Mouse (Mus musculus) limb, embryonic 14.5 days (tissue): ENCODE results near the gene Kdr. TPM values are rescaled to one million over a fixed set of nuclear protein-coding genes. Genes with fewer than 3 reads are reported as not detected.

Source experiments
- ATAC-seq: fragments of 200-750 bp; cut with Nextera tagmentation; 2 replicates; pipeline ENCODE4 v1.8.0; 2017; ENCODE audit warnings: low read depth, moderate number of reproducible peaks, moderate TSS enrichment; ENCODE audit not compliant: low FRiP score
- DNase-seq: peaks from one replicate; pipeline ENCODE4 v3.0.0-alpha.2; 2015; ENCODE audit warnings: low spot score
- H3K27ac ChIP-seq: fragments of 300-500 bp; sonication (generic); replicated peaks from 2 replicates; pipeline ENCODE4 v1.5.1; 2014; ENCODE audit warnings: low read depth, mild to moderate bottlenecking, low read length, moderate library complexity, mixed read lengths
- H3K27me3 ChIP-seq: fragments of 300-500 bp; sonication (generic); 2 replicates; pipeline ENCODE4 v1.6.1; 2014; ENCODE audit warnings: low read length, mixed read lengths; ENCODE audit not compliant: control insufficient read depth, insufficient read depth
- H3K36me3 ChIP-seq: fragments of 300-500 bp; sonication (generic); 2 replicates; pipeline ENCODE4 v1.6.1; 2014; ENCODE audit warnings: mild to moderate bottlenecking, low read length, moderate library complexity, mixed read lengths; ENCODE audit not compliant: control insufficient read depth, insufficient read depth
- H3K4me1 ChIP-seq: fragments of 300-500 bp; sonication (generic); 2 replicates; pipeline ENCODE4 v1.6.1; 2014; ENCODE audit warnings: antibody characterized with exemption, low read length, mixed read lengths; ENCODE audit not compliant: control insufficient read depth, insufficient read depth
- H3K4me2 ChIP-seq: fragments of 300-500 bp; sonication (generic); replicated peaks from 2 replicates; pipeline ENCODE4 v1.6.1; 2014; ENCODE audit warnings: low read depth, mild to moderate bottlenecking, low read length, moderate library complexity; ENCODE audit not compliant: severe bottlenecking
- H3K4me3 ChIP-seq: fragments of 300-500 bp; sonication (generic); replicated peaks from 2 replicates; pipeline ENCODE4 v1.5.1; 2014; ENCODE audit warnings: low read length
- H3K9ac ChIP-seq: fragments of 300-500 bp; sonication (generic); 2 replicates; pipeline ENCODE4 v1.6.1; 2014; ENCODE audit warnings: mild to moderate bottlenecking, low read depth, low read length, moderate library complexity; ENCODE audit not compliant: severe bottlenecking
- H3K9me3 ChIP-seq: fragments of 300-500 bp; sonication (generic); 2 replicates; pipeline ENCODE4 v1.6.1; 2016; ENCODE audit warnings: low read length; ENCODE audit not compliant: control insufficient read depth
- POLR2A ChIP-seq: fragments of 200-500 bp; IDR thresholded peaks from 2 replicates; pipeline ENCODE4 v1.8.0; 2012; ENCODE audit warnings: inconsistent platforms, mild to moderate bottlenecking, moderate library complexity, borderline replicate concordance; ENCODE audit not compliant: insufficient read depth, insufficient read length; ENCODE audit errors: extremely low read depth
- WGBS: fragments of 180-500 bp; shearing (Covaris S2); extraction: QIAGEN DNeasy Blood & Tissue Kit; methylation state at CpG from one replicate; pipeline ENCODE4 v1.1.7; 2014; 5-methylcytosine and 5-hydroxymethylcytosine counted together
- polyA plus RNA-seq, 2 experiments: library from polyadenylated mRNA; depleted of rRNA in 1 of 2; stranded (reverse) in 1 of 2; unstranded in 1 of 2; fragments of >200 nt; fragmentation: Nextera tagmentation in 1 of 2; extraction: Ambion mirVana in 1 of 2; gene quantifications; 2 replicates each; pipeline versions ENCODE4 v1.2.1 to v1.2.3; 2012 to 2014

Kdr gene
- polyA plus RNA-seq, 2 experiments = 21.1 to 25.0 TPM

DNA sequence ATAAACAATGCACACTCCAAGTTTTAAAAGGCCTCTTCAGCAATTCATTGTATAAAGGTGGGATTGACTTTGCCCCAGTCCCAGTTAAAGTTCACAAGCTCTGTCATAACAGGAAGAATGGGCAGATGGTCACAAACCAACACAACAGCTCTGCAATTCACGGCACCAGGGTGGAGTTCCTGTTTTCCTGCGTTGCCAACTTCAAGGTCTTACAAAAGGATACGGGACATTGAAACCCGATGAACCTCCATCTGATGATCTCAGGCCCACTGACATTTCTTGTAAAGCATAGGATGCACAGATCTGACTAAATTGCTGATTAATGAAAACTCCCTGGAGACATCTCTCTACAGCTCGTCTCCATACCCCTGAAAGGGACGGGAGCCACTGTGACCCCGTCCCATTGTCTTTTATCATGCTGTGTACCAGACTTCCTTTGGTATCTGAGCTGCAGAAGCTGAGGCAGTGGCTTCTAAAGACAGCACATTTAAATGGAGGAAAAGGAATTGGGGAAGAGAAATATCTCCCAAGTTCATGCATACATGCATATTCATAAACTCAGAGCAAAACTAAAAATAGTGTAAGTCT lies 3.6 kb downstream of the Kdr start:
- no peak overlapping the region for H3K4me2 ChIP-seq
- no peak overlapping the region for H3K27ac ChIP-seq
- 70% methylated on average over 7 of the region's 7 CpGs for WGBS
- H3K27me3 ChIP-seq = peaks cover 29% of the 10 kb centered on the region
- H3K9ac ChIP-seq = no peak overlapping the region
- no peak for TF ChIP-seq POLR2A
- H3K36me3 ChIP-seq = no peaks in the 10 kb centered on the region
- no peaks in the 10 kb centered on the region for H3K9me3 ChIP-seq
- peaks cover 8% of the 10 kb centered on the region for H3K4me1 ChIP-seq
- H3K4me3 ChIP-seq = no peak overlapping the region
- DNase-seq (no peak), ATAC-seq (no peak)

DNA sequence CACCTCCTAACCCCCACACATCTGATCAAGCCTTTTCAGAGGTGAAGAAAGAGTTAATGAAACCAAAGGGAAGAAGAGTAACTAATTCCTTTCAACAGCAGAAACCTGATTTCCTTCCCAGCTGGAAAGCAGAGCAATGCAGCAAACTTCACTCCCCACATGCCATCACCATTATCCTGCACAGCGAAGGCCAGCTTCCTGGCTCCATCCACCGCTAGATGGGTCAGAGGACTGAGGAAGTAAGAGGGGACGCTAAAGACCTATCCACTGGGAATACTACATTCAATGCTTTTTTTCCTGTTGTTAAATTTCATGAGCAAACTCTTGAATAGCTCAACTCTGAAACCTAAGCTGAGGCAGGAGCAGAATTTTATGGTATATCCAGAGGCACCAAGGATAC lies 8.4 kb downstream of the Kdr start:
- Histone ChIP-seq H3K4me2 (no peak overlapping the region), H3K27ac (no peak overlapping the region), H3K27me3 (no peaks in the 10 kb centered on the region), H3K9me3 (no peaks in the 10 kb centered on the region), H3K9ac (no peak overlapping the region), H3K4me3 (no peak overlapping the region), H3K4me1 (no peaks in the 10 kb centered on the region), H3K36me3 (no peaks in the 10 kb centered on the region)
- DNase-seq (no peak), ATAC-seq (no peak)
- WGBS = 27% methylated on average over 3 of the region's 3 CpGs
- TF ChIP-seq POLR2A = no peak

DNA sequence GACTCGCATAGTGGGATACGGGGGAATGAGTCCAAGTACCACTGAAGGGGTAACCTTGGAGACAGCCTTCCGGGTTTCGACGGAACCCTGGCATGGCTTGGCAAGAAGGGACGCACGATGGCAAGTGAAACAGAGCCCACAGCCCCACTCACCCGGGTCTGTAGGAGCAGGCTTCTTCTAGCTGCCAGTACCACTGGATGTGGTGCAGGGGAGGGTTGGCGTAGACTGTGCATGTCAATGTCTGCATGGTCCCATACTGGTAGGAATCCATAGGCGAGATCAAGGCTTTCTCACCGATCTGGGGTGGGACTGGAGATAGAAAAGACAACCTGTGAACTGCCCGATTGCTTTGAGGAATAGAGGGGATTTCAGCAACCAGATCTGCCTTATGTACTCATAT lies 15.7 kb downstream of the Kdr start:
- Histone ChIP-seq H3K4me3 (no peak overlapping the region), H3K27ac (no peak overlapping the region), H3K4me2 (no peak overlapping the region), H3K4me1 (no peaks in the 10 kb centered on the region), H3K27me3 (no peaks in the 10 kb centered on the region), H3K9ac (no peak overlapping the region), H3K9me3 (no peaks in the 10 kb centered on the region), H3K36me3 (no peaks in the 10 kb centered on the region)
- no peak for TF ChIP-seq POLR2A
- ATAC-seq (no peak), DNase-seq (no peak)
- 89% methylated on average over 12 of the region's 12 CpGs for WGBS

DNA sequence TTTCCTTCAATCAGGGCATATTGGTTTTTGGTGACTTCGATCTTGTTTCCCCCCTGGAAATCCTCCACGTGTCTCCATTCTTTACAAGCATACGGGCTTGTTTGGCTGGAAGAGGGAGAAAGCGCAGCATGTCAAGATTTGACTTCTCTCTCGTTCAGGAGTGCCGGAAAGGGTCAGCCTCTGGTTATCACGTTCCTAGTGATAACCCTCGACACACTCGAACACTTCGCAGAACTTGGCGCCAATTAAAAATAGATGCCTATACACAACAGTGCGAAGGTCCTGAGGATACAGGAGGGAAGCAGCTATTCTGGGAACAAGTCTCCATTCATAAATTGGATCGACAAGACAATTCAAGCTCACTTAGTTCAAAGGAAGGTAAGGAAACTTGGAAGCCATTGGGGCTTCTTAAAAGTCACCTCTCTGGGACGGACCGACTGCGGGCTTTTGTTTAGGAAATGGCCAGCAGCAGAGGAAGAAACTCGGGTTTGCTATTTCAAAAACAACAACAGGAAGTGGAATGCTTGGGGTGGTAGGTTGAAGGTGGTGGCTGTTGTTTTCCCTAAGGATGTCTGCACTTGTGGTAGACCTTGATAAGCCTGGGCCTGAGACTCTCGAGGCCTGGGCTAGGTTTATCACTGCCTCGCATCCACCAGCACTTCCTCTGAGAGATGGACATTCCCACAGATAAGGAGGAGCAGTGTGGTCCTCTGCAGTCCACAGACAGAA lies 16.4 kb downstream of the Kdr start:
- ATAC-seq = no peak
- no peaks in the 10 kb centered on the region for H3K36me3 ChIP-seq
- 85% methylated on average over 19 of the region's 19 CpGs for WGBS
- TF ChIP-seq POLR2A = no peak
- H3K4me1 ChIP-seq = no peaks in the 10 kb centered on the region
- no peak for DNase-seq
- H3K27ac ChIP-seq = no peak overlapping the region
- H3K9me3 ChIP-seq = no peaks in the 10 kb centered on the region
- H3K27me3 ChIP-seq = no peaks in the 10 kb centered on the region
- no peak overlapping the region for H3K4me2 ChIP-seq
- H3K9ac ChIP-seq = no peak overlapping the region
- no peak overlapping the region for H3K4me3 ChIP-seq

DNA sequence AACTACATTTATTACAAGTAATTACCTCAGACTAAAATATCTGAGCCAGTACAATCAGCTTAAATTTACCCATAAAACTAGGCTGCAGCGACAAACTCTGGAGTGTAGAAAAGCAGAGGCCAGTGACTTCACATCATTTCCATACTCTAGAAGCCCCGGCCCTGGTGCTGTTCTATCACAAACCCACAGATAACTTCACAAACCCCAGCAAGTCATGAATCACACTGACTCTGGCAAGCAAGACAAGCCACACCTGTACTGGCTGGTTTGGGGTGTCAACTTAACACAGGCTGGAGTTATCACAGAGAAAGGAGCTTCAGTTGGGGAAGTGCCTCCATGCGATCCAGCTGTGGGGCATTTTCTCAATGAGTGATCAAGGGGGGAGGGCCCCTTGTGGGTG lies 18.4 kb downstream of the Kdr start:
- WGBS = 53% methylated on average over 3 of the region's 3 CpGs
- Histone ChIP-seq H3K36me3 (no peaks in the 10 kb centered on the region), H3K9me3 (no peaks in the 10 kb centered on the region), H3K27ac (no peak overlapping the region), H3K9ac (no peak overlapping the region), H3K27me3 (no peaks in the 10 kb centered on the region), H3K4me2 (no peak overlapping the region), H3K4me3 (no peak overlapping the region), H3K4me1 (no peaks in the 10 kb centered on the region)
- ATAC-seq = no peak
- no peak for TF ChIP-seq POLR2A
- no peak for DNase-seq
